Mouse (Mus musculus) urinary bladder, adult 18-20 months (tissue): ENCODE measurements around the gene Ank2.

Experiments
- DNase-seq, 2 experiments: peaks; one replicate each; pipeline ENCODE4 v3.0.0; 2022; ENCODE audit warnings: low spot score in 2 of 2, mixed read lengths in 2 of 2

The Ank2 gene

GRCm38 (mm10) chr3:127243928-127244642 is 255.1 kb downstream of the Ank2 start:
- no peak for DNase-seq

DNA sequence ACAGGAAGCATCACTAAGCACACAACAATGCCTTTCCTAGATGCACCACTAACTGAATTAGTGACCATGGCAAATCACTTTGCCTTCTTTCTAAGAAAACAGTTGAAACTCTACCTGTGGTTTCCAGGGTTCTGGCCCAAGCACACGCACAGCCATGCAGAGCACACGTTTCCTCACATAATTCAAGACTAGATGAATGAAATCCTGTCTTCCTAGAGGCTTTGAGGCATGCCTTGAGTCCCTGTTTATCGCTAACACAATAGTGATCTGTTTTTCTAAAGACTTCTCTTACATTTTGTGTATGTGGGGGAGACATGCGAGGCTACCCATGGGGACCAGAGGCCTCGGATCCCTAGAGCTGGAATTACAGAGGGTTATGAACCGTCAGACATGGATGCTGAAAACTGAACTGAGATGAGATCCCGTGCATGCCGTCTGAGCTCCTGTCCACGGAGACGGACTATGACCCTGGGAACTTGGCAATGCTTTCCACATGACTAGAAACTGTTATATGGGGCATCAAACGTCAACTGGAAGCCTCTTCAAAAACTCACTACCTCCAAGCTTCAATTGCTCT is 256.8 kb downstream of the Ank2 start:
- no peak for DNase-seq

- no peak for DNase-seq
These were observed 263.9 kb downstream of the Ank2 start for GRCm38 (mm10) chr3:127235271-127235670.

DNA sequence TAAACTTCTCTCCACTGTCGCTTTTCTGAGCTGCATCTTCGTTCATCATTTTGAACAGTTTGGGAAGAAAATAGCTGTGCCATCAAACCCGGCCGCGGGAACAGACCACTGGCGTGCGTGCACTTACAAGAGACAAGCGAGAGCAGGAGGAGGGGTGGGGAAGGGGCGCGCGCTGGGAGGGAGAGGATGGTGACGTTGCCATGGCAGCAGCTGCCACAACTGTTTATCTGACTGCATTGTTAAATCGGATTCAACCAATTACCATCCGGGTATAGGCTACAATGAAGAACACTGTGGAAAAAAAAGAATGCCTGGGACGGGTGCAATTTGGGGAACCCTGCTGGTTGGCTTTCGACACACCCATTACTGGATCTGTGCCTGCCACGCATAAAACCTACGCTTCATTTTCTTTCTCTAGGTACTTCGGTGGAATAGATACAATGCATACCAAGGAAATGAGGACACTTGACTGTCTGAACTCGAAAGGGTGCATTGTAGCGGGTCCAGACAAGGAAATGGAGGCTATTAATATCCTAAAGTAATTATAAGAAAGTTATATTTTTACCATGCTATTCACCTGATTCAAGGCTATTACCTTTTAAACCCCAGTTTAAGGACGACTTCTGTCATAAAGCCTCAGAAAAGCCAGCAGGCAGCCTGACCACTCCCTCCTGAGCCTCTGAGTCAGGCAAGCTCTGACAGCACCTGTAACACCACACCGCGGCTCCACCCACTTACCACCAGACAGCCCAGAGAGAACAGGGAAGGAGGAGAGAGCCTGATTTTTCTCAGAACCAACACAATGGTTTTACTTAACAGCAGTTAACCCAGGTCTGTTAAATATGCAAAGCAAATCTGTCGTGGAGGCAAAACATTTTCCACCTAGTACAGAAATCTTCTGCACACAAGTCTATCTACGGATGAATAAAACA is 273.1 kb downstream of the Ank2 start:
- peak; percentile 24 to 59 for DNase-seq

- no peak for DNase-seq
These were observed 273.9 kb downstream of the Ank2 start for GRCm38 (mm10) chr3:127225167-127225798.

DNA sequence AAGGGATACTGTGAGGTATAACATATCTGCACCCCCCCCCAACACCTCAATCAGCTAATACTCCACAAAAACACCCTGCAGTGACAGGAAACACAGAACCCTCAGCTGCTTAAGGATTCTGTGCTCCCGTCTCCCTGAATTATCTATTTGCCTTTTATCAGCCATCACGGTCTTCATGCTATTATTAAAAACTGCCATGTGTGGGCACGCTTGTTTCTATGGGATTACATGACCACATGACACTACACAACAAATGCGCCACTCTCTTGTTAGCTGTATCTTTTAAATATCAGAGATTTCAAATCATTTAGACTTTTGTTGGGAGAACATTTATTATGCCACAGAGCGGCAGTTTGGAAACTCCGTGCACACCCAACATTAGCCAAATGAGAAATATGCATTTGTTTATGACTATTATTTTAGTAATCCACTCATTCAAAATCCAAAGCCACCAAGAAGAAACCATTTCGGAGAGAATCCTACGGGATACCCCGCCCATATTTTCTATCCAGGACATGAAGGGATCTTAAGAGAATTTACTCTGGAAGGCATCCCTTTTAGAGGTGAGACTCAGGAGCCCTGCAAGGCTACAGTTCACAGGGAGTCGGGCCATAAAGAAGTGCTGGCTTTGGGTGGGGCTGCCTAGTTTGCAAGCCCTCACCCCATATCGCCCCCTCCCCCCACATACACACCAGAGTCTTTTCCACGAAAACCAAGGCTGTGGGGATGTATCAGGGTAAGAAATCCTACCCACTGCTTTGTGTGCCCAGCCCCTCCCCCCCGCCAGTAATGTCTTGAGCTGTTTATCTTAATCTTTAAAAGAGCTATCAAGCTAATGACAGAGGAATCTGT is 274.6 kb downstream of the Ank2 start:
- no peak for DNase-seq

GRCm38 (mm10) chr3:127222086-127222485 is 277.1 kb downstream of the Ank2 start:
- no peak for DNase-seq

DNA sequence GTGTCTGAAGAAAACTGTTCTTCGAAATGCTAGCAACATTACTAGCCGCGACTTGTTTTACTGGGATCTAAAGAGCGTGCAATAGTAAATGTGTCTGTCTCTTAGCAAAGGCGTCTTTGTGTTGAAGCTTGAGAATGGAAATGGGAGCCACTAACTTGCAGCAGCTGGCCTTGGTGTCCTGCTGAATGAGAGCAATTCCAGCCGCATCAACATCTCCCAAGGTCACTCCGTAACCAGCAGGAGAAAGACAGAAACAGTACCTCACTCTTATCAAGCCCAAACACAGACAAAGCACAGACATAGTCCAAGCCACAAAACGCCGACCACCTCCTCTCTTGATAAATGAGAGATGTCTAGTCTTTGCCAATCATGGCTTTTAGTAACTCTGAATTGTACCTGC is 278.3 kb downstream of the Ank2 start:
- no peak for DNase-seq

DNA sequence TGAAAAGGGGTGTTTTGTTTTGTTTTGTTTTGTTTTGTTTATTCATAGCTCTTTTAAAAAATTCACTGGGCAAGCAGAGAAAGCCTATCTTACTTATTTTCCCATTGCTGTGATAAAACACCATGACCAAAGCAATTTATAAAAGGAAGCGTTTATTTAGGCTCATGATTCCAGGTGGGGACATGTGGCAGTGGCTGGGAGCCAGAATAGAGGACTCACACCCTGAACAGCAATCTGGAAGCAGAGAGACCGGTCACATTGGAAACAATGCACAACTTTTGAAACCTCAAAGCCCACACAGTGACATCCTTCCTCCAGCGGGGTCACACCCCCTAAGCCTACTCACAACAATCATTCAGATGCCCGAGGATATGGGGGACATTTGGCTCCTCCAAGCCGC is 285.6 kb downstream of the Ank2 start:
- no peak for DNase-seq

GRCm38 (mm10) chr3:127211119-127211518 is 288.0 kb downstream of the Ank2 start:
- no peak for DNase-seq

- no peak for DNase-seq
These were observed 288.6 kb downstream of the Ank2 start for GRCm38 (mm10) chr3:127210552-127210951.

DNA sequence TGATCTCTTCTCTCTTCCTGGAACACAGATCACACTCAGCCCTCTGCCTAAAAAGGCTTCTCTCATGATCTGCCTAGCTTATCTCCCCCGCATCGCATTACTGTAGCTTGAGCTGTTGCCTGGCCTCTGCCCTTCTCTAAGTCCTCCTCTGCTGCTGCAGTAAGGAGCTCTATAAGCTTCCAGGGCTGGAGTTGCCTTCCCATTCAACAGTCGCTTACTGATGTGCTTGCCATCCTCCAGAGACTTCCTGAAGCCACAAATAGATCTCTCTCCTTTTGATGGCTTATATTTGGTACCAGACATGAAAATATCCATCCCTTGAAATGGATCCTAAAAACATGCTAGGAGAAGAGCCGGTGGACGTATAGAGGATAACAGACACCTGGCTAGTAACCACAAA is 290.3 kb downstream of the Ank2 start:
- no peak for DNase-seq

GRCm38 (mm10) chr3:127205883-127206434 is 293.2 kb downstream of the Ank2 start:
- no peak for DNase-seq

DNA sequence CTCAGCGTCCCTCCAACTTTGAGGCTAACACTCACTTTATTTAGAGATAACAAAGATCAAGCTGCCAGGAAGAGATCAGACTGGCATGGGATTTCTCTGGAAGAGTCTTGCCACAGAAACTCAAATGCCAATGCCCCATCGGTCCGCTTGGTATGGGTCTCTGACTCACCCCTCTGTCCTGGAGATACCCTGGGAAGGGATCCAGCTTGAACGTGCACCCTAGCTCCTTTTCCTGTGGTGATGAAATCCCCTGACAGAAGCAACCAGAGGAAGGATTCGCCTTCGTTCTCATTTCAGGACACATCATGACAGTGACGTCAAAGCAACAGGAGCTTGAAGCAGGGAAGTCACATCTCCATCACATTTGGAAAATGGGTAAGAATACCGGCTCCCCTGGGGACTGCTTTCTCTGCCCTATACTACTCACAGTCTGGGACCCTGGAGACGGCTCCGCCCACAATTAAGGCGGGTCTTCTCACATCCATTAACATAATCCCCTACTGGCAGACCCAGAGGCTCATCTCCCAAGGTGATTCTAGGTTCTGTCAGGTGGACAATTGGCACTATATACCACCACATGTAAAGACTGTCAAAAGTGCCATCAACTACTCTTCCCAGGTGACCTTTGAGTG is 296.6 kb downstream of the Ank2 start:
- no peak for DNase-seq

DNA sequence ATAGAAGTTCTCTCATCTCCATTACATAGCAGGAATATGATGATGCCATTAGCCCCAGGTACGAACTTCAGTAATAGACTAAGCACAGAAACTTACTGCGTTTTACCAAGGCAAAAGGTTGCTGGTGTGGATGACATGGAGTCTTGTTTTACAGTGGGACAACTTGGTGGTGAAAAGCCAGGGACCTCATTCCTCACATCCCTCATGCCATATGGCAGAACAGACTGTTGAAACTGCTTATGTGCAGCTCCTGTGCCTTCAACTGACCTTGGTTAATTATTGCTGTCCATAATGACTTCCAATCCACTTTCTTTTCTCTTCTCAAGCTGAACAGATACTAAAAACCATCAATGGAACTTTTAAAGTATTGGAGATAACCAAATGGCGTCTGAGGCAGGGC is 298.4 kb downstream of the Ank2 start:
- no peak for DNase-seq

DNA sequence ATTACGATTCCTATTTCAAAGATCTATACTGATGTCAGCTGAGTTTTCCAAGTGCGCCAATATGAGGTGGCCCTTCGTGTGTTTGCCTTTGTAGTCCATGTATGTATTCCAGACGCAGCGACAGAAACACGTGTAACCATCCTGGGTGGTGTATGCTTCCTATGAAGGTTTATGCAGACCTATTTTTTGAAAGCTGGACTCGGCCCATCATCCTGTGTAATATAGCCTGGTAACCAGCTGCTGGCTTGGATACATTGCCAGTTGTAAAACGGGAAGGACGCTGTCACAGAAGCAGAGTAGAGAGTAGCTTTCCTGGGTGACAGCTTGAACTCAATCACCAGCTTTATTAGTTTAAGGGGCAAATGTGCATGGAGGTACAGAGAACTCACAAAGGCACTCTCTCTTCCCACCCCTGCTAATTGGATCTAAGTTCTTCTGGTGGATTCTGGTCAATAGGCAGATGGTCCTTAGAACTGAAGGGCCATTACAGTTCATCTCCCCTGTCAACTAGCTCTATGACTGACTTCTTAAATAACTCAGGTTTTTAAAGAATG is 300.0 kb downstream of the Ank2 start:
- no peak for DNase-seq

GRCm38 (mm10) chr3:127198656-127199055 is 300.5 kb downstream of the Ank2 start:
- no peak for DNase-seq

DNA sequence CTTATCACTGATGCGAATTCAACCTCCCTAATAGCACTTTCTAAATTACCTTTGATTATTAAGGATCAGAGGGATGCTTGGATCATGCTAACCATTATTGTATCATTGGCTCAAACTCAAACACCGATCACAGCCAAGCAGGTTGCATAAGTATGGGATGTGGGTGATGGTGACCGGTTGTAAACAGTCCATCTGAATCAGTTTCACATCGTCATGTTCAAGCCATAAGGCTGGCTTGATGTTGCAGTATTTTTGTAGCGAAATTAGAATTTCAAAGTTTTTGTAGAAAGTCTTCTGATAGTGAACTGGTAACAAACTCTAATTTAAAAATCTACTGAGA is 310.4 kb downstream of the Ank2 start:
- DNase-seq: no peak

GRCm38 (mm10) chr3:127188086-127188788 is 310.9 kb downstream of the Ank2 start:
- DNase-seq: no peak

DNA sequence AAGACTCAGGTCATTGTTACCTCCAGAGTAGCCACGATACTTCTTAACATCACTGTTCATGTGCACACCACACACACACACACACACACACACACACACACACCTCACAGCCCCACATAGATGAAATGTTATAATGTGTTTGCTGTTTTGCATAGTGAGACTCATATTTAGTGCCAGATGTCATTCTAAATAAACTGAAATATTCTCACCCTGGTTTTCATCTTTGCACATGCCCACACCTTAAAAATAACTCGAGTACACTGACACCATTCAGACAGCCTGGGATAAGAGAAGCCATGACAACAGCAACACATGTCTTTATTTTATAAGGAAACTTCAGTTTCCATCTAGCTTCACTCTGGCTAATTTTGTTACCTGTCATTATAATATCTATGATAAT is 312.1 kb downstream of the Ank2 start:
- DNase-seq: no peak
